Mouse (Mus musculus): Measurements from ENCODE around the gene Fam234a. TPM values are rescaled to one million over a fixed set of nuclear protein-coding genes. Genes with fewer than 3 reads are reported as not detected.
"Not testable (repeated sequence)": the region's sequence is repeated elsewhere in the genome, so short reads cannot be mapped to it uniquely, and the experiment has no call there.

Fam234a gene
- polyA plus RNA-seq, 1 experiment: 186 TPM

- WGBS: 89% methylated on average over 11 of the region's 11 CpGs
These were observed 55.8 kb downstream of the Fam234a start for GRCm38 (mm10) chr17:26188091-26188805.

GRCm38 (mm10) chr17:26187592-26187991 lies 56.5 kb downstream of the Fam234a start:
- 96% methylated on average over 5 of the region's 5 CpGs for WGBS
- DNase-seq (ENCODE audit: low read depth, low spot score): no peak

More at GRCm38 (mm10) chr17:26188091-26188805, 55.8 kb downstream of the Fam234a start:
- no peak for DNase-seq (ENCODE audit: low read depth, low spot score)

- WGBS: 91% methylated on average over 3 of the region's 3 CpGs
- DNase-seq (ENCODE audit: low read depth, low spot score): no peak
These were observed 62.9 kb downstream of the Fam234a start for GRCm38 (mm10) chr17:26181179-26181578.

GRCm38 (mm10) chr17:26178611-26179010 lies 65.4 kb downstream of the Fam234a start:
- no peak for DNase-seq (ENCODE audit: low read depth, low spot score)

- not testable (repeated sequence) for DNase-seq (ENCODE audit: low read depth, low spot score)
- WGBS: 85% methylated on average over 2 of the region's 2 CpGs
These were observed 68.8 kb downstream of the Fam234a start for GRCm38 (mm10) chr17:26175248-26175647.

- 51% methylated on average over 2 of the region's 2 CpGs for WGBS
- DNase-seq (ENCODE audit: low read depth, low spot score): peak; percentile 19
These were observed 76.0 kb downstream of the Fam234a start for GRCm38 (mm10) chr17:26168039-26168438.

- no peak for DNase-seq (ENCODE audit: low read depth, low spot score)
- WGBS: 89% methylated on average over 1 of the region's 1 CpGs
These were observed 81.3 kb downstream of the Fam234a start for GRCm38 (mm10) chr17:26162736-26163135.

Other genes with a start within 250 kb of the Fam234a start
- 41.3 and 65.7 TPM in 2 replicates for gene Rab11fip3, start 174.7 kb downstream of the Fam234a start, polyA plus RNA-seq (2012; rRNA removed)
- 25.1 and 39.0 TPM in 2 replicates for gene Decr2, start 153.9 kb downstream of the Fam234a start, polyA plus RNA-seq (2012; rRNA removed)
- 14.1 and 14.5 TPM in 2 replicates for gene Nme4, start 148.6 kb downstream of the Fam234a start, polyA plus RNA-seq (2012; rRNA removed)
- 222 and 309 TPM in 2 replicates for gene Tmem8, start 130.9 kb downstream of the Fam234a start, polyA plus RNA-seq (2012; rRNA removed)
- 96.4 and 99.2 TPM in 2 replicates for gene Mrpl28, start 120.7 kb downstream of the Fam234a start, polyA plus RNA-seq (2012; rRNA removed)
- gene Axin1, start 105.6 kb downstream of the Fam234a start, polyA plus RNA-seq (2012; rRNA removed): 16.4 and 17.6 TPM in 2 replicates
- gene Pdia2, start 45.2 kb downstream of the Fam234a start, polyA plus RNA-seq (2012; rRNA removed): 0.91 and 0.97 TPM in 2 replicates
- 3.1 and 3.7 TPM in 2 replicates for gene Rgs11, start 41.3 kb downstream of the Fam234a start, polyA plus RNA-seq (2012; rRNA removed)
- gene Arhgdig, start 36.5 kb downstream of the Fam234a start, polyA plus RNA-seq (2012; rRNA removed): 2.7 and 4.3 TPM in 2 replicates
- 13.2 and 18.0 TPM in 2 replicates for gene Luc7l, start 8.7 kb upstream of the Fam234a start, polyA plus RNA-seq (2012; rRNA removed)
- gene Neurl1b, start 170.6 kb upstream of the Fam234a start, polyA plus RNA-seq (2012; rRNA removed): 13.7 and 16.0 TPM in 2 replicates